Mouse (Mus musculus) olfactory bulb, adult 2 months (tissue): ENCODE measurements at regions not wholly inside any gene's neighbourhood (a gene's known extent, or its start where the extent isn't known, plus 50 kb on each side); places are given as distances from the start of the nearest gene placed in this dataset.

ENCODE experiments used
- H3K27ac ChIP-seq: fragments of 200-500 bp; 2 replicates; pipeline ENCODE4 v1.5.1; 2012; ENCODE audit warnings: low read depth, low read length; ENCODE audit not compliant: insufficient read depth
- H3K4me1 ChIP-seq: fragments of 200-500 bp; 2 replicates; pipeline ENCODE4 v1.6.1; 2012; ENCODE audit warnings: low read length; ENCODE audit not compliant: control insufficient read depth, insufficient read depth
- H3K4me3 ChIP-seq: fragments of 200-500 bp; 2 replicates; pipeline ENCODE4 v1.5.1; 2012; ENCODE audit warnings: mild to moderate bottlenecking, low read depth, low read length, moderate library complexity; ENCODE audit not compliant: insufficient read depth
- CTCF ChIP-seq: fragments of 200-500 bp; IDR thresholded peaks from 2 replicates; pipeline ENCODE4 v1.5.1; 2012; ENCODE audit warnings: low read depth, mild to moderate bottlenecking, low read length, moderate library complexity; ENCODE audit not compliant: insufficient read depth
- POLR2A ChIP-seq: fragments of 200-500 bp; IDR thresholded peaks from 2 replicates; pipeline ENCODE4 v1.6.1; 2012; ENCODE audit warnings: mild to moderate bottlenecking, low read depth, low read length, moderate library complexity; ENCODE audit not compliant: insufficient read depth
- WGBS: fragments of 180-500 bp; shearing (Covaris S2); methylation state at CpG from one replicate; pipeline ENCODE4 v1.1.7; 2018; 5-methylcytosine and 5-hydroxymethylcytosine counted together

DNA sequence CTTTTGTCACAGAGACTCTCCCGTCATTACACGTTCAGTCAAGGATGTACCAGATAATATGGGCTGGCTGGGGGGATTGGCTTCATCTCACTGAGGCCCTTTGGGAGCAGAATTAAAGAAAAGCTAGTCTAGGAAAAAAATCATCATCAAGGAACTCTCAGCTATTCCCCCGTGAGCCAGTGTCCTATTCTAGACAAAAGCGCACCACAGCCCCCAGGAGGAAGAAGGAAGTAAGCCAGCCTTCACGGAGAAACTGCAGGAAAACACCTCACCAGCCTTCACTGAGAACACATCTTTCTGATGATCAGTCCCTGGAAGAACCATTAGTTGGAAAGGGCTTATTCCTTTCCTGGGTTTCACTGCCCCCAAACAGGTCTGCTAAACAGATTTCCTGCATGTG is 154.8 kb upstream of the Dapk1 start:
- Histone ChIP-seq H3K27ac (no peak overlapping the region), H3K4me1 (no peaks in the 10 kb centered on the region), H3K4me3 (no peak overlapping the region)
- TF ChIP-seq CTCF (no peak), POLR2A (no peak)
- WGBS: 68% methylated on average over 5 of the region's 5 CpGs

- Histone ChIP-seq H3K4me1 (0 out of 2 replicates have a peak, but pooled peaks cover 2% of the 10 kb centered on the region), H3K4me3 (no peak overlapping the region), H3K27ac (no peak overlapping the region)
- no peak for TF ChIP-seq POLR2A
- TF ChIP-seq CTCF: no peak
- WGBS: 92% methylated on average over 10 of the region's 10 CpGs
Observed at GRCm38 (mm10) chr13:60450721-60451506, 150.8 kb upstream of the Dapk1 start.

- WGBS: 93% methylated on average over 9 of the region's 9 CpGs
- TF ChIP-seq CTCF (no peak), POLR2A (no peak)
- H3K4me1 ChIP-seq: 0 out of 2 replicates have a peak, but pooled peaks cover 2% of the 10 kb centered on the region
Observed at GRCm38 (mm10) chr13:60453821-60454483, 147.8 kb upstream of the Dapk1 start.

DNA sequence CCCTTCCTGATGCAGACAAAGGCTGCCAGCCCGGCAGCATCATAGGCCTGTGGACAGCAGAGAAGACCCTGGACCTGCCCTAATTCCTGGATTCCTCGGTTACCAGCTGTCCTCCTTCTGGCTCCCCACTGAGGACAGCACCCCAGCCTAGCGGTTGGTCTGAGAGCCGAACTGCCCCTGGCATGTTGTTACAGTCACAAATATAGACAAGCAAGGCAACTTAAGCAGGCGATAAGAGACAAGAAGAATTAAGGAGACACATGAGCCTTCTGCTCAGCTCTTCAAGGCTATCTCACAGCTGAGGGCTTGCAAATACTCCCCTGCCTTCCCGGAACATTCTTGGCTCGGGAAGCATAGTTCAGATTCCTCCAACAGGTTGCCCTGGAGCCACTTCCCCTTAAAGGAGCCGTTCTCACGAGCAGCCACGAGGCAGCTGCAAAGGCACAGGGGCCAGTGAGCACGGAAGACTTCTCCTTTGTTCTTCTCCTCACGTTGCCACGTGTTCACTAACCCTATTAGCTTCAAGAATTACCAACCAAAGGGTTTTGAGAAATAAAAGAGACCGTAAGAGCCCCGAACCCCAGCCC is 146.6 kb upstream of the Dapk1 start:
- 26% methylated on average over 15 of the region's 15 CpGs for WGBS
- TF ChIP-seq POLR2A: no peak
- TF ChIP-seq CTCF: no peak
- H3K4me3 ChIP-seq: no peak overlapping the region
- no peak overlapping the region for H3K27ac ChIP-seq
- H3K4me1 ChIP-seq: 0 out of 2 replicates have a peak, but pooled peaks cover 2% of the 10 kb centered on the region

More at GRCm38 (mm10) chr13:60453821-60454483, 147.8 kb upstream of the Dapk1 start:
- H3K4me3 ChIP-seq: no peak overlapping the region
- H3K27ac ChIP-seq: no peak overlapping the region

DNA sequence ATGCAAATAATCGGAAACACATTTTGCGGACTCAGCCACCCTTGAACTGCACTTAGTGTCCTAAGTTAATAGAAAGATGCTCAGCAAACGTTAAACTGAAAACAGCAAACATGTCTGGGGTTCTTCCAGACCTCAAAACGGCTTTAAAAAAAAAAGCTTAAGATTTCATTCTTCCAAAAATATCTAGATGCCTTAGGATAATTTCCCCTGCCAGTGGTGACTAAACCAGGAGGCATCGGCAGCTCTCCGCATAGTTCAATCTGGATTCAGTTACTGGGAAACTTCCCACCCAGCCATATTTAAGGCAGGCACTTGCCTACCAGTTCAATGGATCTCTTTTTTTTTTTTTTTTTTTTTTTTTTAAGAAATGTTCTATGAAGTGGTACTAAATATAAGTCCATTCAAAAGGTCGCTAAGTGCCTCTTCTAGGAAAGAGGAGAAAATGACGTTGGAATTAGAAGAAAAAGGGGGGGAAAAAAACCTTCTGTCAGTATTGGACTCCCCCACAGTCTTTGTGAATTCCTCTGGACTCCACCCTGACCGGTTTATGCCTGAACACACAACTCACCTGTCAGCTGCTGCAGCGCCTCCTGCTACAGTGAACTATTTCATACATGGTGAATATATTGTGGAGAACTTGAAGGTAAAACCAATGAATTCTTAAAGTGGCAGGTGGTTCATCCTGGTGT is 145.7 kb upstream of the Dapk1 start:
- H3K27ac ChIP-seq: no peak overlapping the region
- 0 out of 2 replicates have a peak, but pooled peaks cover 2% of the 10 kb centered on the region for H3K4me1 ChIP-seq
- TF ChIP-seq CTCF (no peak), POLR2A (no peak)
- no peak overlapping the region for H3K4me3 ChIP-seq
- WGBS: 72% methylated on average over 10 of the region's 10 CpGs

DNA sequence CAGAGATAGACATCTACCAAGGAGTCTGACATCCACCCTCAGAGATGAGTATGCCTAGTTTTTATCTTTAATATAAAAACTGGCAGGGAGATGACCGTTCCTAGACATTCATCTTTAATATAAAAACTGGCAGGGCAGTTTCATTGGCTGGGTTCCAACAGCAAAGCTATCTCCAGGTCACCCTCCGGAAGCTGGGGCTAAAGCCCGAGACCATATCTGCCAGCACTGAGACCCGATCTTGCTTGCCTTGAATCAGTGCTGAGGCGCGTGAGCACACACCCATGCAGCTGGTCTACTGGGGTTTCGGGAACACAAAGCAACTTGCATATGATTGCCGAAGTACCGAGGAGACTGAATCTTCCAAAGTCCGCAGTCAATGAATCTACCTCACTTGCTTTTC is 144.5 kb upstream of the Dapk1 start:
- TF ChIP-seq POLR2A: no peak
- no peak overlapping the region for H3K27ac ChIP-seq
- WGBS: 95% methylated on average over 10 of the region's 10 CpGs
- H3K4me3 ChIP-seq: no peak overlapping the region
- H3K4me1 ChIP-seq: 0 out of 2 replicates have a peak, but pooled peaks cover 2% of the 10 kb centered on the region

DNA sequence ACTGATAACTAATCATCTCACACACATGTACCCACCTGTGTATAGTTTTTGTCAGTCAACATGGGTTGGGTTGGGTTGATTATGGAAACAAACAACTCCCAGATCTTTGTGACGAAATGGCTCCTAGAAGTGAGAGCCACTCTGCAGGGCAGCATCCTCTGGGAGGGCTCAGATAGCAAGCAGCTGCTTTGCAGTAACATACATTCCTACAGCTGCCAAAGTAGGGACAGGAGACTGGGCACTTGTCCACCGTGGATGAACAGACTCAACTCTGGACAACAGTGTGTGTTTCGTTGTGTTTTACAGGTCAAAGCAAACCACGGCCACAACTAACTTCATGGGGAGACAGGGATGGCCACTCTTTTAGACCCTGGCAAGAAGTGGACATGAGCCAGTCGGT is 142.7 kb upstream of the Dapk1 start:
- 89% methylated on average over 5 of the region's 5 CpGs for WGBS
- no peak overlapping the region for H3K27ac ChIP-seq
- H3K4me1 ChIP-seq: 0 out of 2 replicates have a peak, but pooled peaks cover 2% of the 10 kb centered on the region
- H3K4me3 ChIP-seq: no peak overlapping the region
- no peak for TF ChIP-seq CTCF
- no peak for TF ChIP-seq POLR2A

DNA sequence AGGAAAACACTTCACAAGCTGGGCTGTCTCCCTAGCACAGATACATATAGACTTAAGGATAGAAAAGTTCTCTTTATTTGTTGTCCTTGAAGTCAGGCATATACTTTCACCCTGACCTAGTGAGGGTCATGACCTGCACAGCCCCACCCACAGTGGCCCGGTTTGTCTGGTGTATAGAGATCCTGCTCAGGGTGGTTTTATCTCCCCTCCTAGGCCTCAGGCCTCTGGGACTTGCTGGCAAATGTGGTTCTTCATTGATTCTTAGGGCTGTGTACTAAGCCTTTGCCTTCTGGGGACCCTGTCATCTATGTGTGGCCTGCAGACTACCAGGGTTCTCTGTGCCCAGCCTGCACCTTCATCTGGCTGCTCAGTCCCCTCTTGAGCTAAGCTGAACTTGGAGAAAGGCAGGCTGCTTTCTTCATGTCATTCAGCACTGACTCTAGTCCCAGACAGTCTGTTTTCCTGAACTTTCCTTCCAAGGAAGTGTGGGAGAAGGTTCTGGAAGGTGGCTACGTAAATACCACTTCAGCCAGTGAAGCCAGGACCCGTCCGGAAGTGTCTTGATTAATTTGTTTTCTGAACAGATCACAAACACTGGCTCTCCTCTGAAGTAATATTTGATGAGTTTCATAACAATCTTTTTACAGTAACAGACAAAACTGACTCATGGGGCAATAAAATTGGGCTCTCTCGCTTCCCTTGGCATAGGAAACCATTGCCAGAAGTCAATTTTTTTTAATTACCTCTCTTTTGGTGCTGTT is 135.0 kb upstream of the Dapk1 start:
- H3K27ac ChIP-seq: no peak overlapping the region
- no peak overlapping the region for H3K4me3 ChIP-seq
- peaks cover 8% of the 10 kb centered on the region; the same call in 1 of the 2 replicates for H3K4me1 ChIP-seq
- TF ChIP-seq POLR2A: no peak
- no peak for TF ChIP-seq CTCF
- WGBS: 92% methylated on average over 5 of the region's 5 CpGs
